Mouse (Mus musculus) ovary, adult 18-20 months (tissue): ENCODE measurements around the gene St8sia6.
"Not testable (repeated sequence)": the region's sequence is repeated elsewhere in the genome, so short reads cannot be mapped to it uniquely, and the experiment has no call there.

Experiments
- DNase-seq: peaks from one replicate; pipeline ENCODE4 v3.0.0; 2022; ENCODE audit warnings: low spot score, mixed read lengths

The St8sia6 gene

GRCm38 (mm10) chr2:13793969-13794363 is at the start of gene St8sia6:
St8sia6 (minus strand) TSS chr2:13794064.
- no peak for DNase-seq

- no peak for DNase-seq
Observed at GRCm38 (mm10) chr2:13836310-13836709, 42.4 kb upstream of the St8sia6 start.

GRCm38 (mm10) chr2:13834989-13835388 is 41.1 kb upstream of the St8sia6 start:
- DNase-seq: no peak

GRCm38 (mm10) chr2:13816645-13817044 is 22.8 kb upstream of the St8sia6 start:
- no peak for DNase-seq

- no peak for DNase-seq
Observed at GRCm38 (mm10) chr2:13808593-13808992, 14.7 kb upstream of the St8sia6 start.

GRCm38 (mm10) chr2:13808008-13808407 is 14.1 kb upstream of the St8sia6 start:
- DNase-seq: no peak

GRCm38 (mm10) chr2:13806120-13806519 is 12.3 kb upstream of the St8sia6 start:
- no peak for DNase-seq

GRCm38 (mm10) chr2:13800639-13801038 is 6.8 kb upstream of the St8sia6 start:
- DNase-seq: no peak

GRCm38 (mm10) chr2:13794446-13794845 is 582 bp upstream of the St8sia6 start:
- no peak for DNase-seq

GRCm38 (mm10) chr2:13793054-13793968 is 553 bp downstream of the St8sia6 start:
- DNase-seq: peak; percentile 2

GRCm38 (mm10) chr2:13792256-13793005 is 1.4 kb downstream of the St8sia6 start:
- DNase-seq: no peak

- no peak for DNase-seq
Observed at GRCm38 (mm10) chr2:13791598-13791997, 2.3 kb downstream of the St8sia6 start.

- DNase-seq: no peak
Observed at GRCm38 (mm10) chr2:13789365-13789764, 4.5 kb downstream of the St8sia6 start.

GRCm38 (mm10) chr2:13786577-13787168 is 7.2 kb downstream of the St8sia6 start:
- no peak for DNase-seq

- not testable (repeated sequence) for DNase-seq
Observed at GRCm38 (mm10) chr2:13785992-13786391, 7.9 kb downstream of the St8sia6 start.

GRCm38 (mm10) chr2:13785247-13785646 is 8.6 kb downstream of the St8sia6 start:
- no peak for DNase-seq

- no peak for DNase-seq
Observed at GRCm38 (mm10) chr2:13784448-13784847, 9.4 kb downstream of the St8sia6 start.

GRCm38 (mm10) chr2:13777032-13777431 is 16.8 kb downstream of the St8sia6 start:
- DNase-seq: no peak

GRCm38 (mm10) chr2:13776453-13776852 is 17.4 kb downstream of the St8sia6 start:
- DNase-seq: no peak

- DNase-seq: no peak
Observed at GRCm38 (mm10) chr2:13775056-13775455, 18.8 kb downstream of the St8sia6 start.

GRCm38 (mm10) chr2:13768524-13768923 is 25.3 kb downstream of the St8sia6 start:
- no peak for DNase-seq

- no peak for DNase-seq
Observed at GRCm38 (mm10) chr2:13767532-13768411, 26.1 kb downstream of the St8sia6 start.
